Mouse (Mus musculus): ENCODE measurements at regions not wholly inside any gene's neighbourhood (a gene's known extent, or its start where the extent isn't known, plus 50 kb on each side); places are given as distances from the start of the nearest gene placed in this dataset.

DNA sequence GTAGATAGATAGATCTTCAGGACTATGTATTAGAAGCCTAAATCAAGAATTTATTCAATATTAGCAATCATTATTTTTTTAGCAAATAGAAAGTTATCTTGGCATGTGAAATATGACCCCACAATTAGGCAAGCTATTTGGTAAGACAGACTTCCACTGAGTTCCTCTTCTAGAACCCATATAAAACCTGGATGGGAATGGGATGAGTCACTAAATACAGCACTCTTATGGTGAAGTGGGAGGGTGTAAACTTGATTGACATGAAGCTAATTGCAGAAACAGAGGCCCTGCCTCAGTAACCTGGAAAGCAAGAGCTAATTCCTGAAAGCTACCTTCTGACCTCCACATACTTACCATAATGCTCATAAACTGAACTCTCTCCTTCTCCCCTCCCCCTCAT, 723.2 kb upstream of the Zeb2 start:
- no peak for DNase-seq

DNA sequence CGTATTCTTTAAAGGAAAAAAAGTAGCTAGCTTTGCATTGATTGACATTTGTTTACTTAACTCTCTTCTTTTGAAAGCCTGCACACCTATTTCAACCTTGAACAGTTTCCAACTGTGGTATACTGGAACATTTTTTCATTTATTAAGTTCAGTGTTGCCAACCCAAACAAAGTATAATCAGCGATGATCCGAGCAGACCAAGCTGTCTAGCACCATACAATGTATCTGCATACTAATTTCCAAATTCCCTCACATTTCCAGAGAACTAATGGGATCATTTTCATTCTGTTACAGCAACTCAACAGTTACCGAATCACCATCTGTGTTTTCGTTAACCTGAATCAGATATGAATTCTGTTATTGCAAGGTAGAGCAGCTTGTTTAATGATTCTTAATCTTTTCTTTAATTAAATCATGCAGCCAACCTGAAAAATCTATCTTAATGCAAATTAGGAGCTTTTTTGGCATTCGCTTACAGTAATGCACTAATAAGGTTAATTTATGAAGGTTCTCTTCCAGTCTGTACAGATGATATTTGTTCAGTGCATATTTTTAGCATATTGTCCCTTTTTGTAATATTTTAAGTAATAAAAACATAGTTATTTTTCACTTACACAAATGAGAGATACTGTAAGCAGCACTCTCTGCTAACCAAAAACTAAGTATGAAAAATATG, 719.5 kb upstream of the Zeb2 start:
- no peak for DNase-seq

DNA sequence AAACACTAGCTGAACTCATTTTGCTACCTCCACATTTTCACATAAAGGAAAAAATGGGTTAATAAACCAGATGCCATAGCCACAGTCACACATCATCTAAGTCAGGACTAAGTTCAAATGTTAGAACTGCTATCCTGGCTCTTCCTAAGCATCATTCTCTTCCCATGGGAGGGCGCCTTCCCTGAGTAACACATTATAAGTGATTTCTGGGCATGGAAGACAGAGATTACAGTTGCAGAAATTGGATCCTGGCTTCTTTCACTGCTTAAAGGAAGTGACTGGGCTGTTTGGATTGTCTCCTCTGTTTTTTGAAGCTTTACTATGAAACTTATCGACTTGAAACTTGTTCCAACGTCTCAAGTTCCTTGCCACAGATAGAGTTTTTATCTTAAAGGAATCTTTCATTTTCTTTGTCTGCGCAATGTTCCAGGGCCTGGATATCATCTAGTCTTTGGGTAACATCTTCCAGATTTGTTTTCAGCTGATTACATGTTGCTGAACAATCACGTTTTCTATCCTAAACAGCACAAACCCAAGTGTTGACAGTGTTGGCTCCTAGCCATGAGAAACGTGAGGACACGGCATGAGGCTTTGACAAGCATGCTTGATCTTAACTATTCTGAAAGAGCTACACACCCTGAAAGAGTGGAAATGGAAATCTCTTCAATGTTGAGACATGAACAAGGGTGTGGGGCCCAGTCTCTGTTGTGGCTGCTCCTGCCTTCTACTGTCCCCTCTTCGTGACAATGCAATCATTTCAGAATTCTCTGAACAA, 700.9 kb upstream of the Zeb2 start:
- no peak for DNase-seq

DNA sequence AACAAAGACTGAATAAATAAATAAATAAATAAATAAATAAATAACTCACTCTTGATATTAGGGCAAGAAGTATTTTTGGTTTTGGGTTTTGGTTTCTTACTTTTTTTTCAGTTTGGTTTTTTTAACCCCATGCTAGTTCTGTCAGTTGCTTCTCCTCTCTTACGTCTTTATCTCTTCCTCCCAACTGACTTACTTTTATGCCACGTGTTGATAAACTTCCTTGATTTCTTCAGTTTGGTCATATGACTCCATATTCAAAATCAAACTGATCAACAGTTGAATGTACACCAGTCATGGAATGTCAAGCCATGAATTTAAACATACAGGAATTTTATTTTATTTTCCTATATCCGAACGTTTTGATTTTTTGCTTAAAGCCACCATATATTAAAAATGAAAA, 697.5 kb upstream of the Zeb2 start:
- DNase-seq, result no peak

DNA sequence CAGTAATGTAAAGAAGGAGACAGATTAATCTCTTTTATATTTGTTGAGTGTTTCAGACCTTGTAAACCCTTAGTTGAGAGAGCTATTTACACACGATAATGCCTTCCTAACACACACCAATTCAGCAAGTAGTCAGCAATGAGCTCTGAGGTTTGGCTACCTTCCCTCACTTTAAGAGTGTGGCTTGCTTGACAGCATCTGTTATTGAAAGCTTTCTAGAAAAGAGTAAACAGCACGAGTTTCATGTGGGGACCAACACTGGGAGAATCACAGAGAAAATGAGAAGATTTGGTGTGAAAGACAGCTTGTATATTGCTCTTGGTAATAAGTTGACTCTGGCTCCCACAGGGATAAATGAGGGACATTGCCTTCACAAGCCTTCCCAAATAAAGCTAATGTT, 688.1 kb upstream of the Zeb2 start:
- DNase-seq, result no peak

DNA sequence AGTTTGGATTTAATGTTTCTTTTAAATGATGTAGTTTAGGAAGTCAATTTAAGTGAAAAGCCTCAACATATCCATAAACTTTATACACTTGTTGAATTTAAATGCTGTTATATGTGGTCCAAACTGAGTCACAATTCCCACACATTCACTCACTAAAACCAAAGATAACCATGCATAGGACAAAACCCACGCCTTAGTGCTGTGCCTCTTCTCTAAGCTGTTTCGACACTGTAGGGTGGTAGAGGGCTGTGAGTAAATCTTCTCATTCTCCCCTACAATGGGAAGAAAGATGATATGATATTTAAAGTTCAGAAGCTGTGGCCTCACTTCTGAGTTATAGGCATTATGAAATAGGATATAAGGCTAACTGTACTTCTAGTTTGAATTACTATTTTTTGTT, 682.9 kb upstream of the Zeb2 start:
- DNase-seq, result no peak

DNA sequence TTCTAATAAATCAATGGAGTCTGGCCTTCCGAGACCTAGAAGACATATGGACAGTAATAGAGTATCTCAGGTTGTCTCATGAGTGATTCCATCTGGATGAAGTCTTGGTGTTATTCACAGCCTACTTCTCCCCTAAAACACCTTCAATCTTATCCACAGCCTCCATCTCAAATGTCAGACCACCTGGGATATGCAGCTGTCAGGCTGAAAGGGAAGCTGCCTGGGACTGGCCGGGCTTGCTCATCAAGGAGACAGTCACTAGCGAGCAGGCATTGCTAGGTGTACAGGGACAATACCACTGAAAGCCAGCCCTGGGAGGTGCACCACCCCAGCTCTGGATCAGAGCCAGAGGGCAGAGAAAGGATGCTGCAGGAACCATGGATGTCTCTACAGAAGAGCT, 676.4 kb upstream of the Zeb2 start:
- no peak for DNase-seq

DNA sequence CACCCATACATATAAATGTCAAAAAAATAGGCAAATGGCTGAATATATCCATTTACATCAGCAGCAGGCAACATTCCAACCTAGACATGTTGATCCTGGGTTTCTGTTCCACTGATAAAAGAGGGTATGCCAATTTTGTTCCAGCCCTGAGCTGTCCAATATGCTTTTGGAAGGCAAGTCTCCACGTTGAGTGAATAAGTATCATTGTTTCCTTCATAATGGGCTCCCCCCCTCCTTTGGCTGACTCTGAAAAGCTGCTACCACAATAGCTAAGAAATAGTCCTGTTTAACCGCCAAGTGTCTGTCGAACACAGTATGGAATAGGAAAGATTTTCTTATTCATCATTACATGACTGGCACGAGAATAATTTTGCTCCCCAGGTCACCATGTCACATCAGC, 672.5 kb upstream of the Zeb2 start:
- DNase-seq, result no peak

DNA sequence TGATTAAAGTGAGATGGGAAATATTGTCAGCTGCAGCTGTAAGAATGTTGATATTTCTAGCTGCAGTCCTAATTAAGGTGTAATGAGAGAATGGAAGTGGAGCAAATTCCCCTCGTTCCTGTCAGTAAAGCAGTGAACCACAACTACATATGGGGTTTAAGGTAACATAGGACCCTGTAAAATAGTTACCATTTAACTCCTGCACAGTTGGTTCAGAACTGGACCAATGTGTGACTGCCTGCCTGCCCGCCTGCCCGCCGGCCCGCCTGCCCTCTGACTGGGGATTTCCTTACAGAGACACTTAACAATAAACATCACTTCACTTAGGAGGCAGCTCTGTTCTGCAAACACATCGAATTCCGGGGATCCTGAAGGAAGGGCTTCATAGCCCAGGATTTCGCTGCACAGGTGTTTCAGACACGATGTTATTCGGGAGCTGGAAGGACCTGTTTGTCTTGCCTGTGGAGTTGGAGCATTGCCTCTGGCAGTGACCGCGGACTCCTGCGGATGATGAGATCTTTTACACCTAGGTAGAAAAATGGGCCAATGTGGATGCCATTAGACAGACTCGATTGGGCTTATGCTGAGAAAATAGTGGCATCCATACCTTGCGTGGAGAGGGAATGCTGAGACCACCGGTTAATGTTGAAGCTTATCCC, 670.7 kb upstream of the Zeb2 start:
- peak in 1 of 2 experiments; percentile 23 for DNase-seq

DNA sequence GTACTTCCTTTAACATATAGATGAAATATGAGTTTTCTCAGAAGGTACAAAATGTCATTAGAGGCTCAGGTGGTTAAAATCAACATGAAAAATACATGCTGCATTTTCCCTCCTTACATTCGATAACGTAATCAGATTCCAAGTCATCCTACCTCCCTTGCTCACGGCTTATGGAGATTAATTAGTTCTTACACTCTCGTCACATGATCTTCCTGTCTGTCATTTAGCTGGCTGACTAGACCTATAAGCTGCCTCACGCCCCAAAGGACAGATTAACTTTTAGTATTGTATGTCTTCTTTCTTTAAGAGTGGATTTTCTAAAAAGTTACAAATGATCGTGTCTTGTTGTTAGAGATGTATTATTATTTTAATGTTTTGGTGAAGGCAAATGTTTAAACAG, 669.6 kb upstream of the Zeb2 start:
- no peak for DNase-seq

DNA sequence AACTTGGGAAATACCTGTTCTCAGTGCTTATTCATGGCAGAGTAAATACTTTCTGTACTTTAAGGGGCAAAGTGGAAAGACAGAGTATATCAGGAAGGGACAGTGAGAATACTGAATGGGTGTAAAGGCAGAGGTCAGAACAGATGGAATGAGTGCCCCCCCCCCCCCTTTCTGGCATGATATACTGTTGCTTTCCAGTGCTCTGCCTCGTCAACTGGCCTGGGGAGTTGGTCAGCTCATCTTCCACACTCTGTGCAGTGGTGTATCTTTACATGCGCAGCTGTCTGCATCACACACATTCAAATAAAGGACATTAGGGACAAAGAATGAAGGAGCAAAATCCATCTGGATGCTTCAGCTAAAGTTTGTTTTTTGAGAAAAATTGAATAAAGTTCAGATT, 668.5 kb upstream of the Zeb2 start:
- no peak for DNase-seq

DNA sequence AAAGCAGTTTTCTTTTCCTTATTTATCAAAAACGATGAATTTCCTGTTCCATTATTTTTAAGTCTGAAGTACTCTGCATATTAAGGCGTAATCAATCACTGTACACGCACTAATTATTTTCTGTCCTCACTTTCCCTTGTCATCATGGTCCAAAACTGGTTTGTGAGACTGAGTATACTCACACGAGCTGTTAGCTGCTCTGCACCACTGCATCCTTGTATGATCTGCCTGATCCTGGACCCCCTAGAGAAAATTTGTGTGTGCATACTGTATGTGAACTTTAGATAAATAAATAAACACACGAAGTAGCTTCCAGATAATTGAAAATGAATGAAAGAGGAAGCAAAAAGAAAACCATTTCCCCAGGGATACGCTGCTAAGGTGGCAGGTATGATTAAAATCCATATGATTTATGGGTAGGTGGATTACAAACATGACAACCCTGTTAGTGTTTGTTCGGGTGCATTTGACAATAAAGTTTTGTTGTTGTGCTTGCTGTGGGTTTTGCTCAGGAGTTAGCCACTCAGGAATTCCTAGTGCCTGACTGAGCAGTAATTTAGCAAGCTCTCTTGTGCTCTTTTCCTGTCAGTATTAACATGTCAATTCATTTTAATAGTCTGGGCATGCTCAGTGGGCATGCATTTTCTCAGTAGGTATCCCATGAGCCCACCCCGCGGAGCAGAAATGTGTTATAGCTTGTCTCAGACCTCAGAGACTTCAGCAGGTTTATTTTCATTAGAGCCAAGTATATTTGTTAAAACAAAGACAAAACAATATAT, 666.6 kb upstream of the Zeb2 start:
- no peak for DNase-seq

DNA sequence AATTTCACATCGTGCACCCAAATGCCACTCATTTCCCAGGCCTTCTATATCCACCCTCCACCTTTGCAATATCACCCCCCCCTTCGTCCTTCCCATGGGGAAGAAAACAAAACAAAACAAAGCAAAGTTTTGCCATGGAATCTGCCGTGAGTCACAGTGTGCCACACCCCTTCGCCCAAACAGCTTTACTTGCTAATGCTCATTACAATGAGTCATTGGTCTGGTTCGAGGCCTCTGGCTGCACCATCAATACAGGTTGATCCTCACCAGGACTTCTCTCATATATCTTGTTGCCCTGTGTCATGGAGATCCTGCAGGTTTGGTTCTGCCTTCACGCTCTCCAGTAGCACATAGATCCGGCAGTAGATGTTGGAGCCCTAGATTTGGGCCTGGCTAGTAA, 660.3 kb upstream of the Zeb2 start:
- no peak for DNase-seq

DNA sequence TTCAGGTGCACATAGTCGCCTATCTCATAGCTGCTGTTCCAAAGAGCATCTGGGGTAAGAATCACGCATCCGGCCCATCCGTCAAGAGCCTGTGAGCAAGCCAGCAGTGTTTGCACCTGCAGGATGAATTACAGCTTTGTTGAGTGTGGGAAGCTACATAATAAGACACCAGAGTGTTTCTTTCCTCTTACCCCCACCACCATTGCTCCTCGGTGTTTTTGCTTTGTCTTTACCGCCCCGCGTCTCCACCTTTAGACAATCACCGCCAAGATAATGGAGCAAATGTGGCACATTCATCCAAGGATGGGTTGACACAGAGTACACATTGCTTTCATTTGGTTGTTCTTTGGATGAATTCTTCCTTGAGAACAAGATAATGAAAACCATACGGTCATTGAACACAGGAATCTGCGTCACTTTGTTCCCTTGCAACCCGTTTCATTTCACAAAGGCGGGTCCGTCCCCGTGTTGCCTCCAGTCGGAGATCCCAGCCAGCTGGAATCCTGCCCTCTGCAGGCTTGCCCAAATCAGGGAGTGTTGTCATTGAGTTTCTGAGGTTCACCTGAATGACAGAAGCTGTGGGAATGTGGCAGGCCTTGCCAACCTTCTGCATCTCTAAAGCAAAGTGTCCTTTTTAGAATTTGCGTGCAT, 659.4 kb upstream of the Zeb2 start:
- DNase-seq, result no peak

DNA sequence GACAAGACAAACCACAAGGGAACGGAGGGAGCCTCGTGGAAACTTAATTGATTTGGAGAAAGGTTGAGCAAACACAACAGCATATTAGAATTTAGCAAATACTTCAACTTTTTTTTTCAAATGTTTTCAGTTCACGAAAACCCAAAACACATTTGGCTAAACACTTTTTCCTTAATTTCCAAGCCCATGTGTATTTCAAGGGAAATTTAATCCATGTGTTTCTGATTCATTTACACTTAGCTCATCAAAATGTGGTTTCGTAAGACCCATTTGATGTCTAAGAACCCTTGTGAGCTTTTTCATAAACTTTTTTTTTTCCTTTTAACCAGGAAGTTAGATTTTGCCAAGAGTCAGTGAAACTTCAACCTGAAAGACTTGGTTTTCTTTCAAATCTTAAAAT, 658.5 kb upstream of the Zeb2 start:
- DNase-seq, result no peak

DNA sequence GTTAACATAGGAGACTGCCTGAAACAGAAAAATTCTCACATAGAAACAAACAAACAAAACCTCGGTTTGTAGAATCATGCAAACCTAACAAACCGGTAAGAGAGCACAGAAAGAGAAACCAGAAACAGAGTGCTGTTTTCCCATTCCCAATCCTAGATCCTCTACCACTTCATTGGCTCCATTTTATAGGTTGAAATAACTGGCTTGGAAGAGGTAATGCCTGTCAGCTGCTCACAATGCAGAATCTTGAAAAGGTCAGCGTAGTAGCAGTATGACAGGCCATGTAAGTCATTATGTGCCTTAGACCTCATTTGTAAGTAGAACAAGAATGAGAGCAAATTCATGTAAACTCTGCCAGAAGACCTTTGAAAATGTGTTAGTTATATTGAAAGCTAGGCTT, 657.2 kb upstream of the Zeb2 start:
- no peak for DNase-seq

DNA sequence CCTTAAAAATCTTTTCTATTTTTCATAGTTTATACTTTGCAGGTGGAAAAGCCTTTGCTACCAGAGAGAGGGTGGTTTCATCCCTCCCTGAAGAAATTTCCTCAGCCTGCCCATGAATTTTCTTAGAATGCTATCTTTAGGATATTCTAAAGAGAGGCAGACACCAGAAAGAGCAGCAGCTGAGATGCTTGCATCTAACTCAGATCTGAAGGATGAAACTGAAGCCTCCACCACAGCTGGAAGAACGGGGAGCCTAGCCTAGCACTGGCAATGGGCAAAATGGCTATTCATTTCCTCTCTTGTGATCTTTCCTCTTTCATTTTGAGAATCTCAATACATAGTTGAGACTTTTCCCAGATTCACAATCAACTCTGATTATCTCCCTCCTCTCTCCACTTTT, 640.0 kb upstream of the Zeb2 start:
- no peak for DNase-seq

DNA sequence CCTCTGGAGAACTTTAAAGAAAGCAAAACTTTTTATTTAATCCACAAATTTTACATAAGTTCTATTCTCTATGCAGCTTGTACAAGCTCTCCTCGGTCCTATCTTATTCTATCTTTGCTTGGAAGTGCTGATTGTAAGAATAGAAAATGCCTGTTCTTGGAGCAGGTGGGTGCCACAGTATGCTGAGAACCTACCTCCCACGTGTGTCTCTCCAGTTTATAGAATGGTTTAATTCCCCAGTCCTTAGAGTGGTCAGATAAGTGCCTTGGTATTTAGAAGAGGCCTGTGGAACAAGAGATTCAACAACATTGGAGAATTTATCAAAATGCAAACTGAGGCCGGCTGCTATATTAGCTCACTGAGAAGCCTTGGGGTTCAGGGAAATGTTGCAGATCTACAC, 639.2 kb upstream of the Zeb2 start:
- no peak for DNase-seq

DNA sequence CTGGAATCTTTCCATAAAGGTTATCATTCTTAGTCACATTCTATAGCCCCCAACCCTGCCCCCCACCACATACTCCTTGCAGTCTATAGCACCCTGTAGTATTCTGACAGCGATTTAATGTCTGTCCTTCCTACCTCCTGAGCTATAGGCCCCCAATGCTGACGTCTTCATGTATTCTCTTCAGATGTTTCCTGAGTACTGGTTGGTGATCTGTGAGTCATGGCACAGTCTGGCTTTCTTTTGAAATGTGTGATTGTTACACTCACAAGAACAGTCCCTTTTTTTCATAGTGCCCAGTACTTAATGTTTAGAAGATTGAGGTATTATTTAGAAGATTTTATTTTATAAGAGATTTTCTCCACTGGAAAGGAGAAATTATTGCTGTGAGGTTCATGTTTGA, 634.6 kb upstream of the Zeb2 start:
- DNase-seq, result no peak

DNA sequence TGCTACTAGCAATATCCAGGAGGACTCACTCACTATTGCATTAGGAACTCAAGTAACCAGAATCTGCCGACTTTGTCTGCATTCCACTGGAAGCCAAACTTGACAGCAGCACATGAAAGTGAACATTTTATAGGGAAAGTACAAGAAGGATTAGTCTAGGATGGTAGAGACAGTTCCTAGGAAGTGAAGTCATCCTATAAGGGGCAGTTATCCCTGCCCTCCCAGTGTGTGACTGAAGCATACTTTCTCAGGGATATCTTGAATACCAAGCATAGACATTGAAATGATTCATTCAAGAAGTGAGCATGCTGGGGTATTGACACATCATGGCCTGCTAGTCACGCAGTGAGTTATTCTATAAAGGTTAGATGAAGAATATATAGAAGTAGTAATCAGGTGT, 632.2 kb upstream of the Zeb2 start:
- DNase-seq, result no peak

DNA sequence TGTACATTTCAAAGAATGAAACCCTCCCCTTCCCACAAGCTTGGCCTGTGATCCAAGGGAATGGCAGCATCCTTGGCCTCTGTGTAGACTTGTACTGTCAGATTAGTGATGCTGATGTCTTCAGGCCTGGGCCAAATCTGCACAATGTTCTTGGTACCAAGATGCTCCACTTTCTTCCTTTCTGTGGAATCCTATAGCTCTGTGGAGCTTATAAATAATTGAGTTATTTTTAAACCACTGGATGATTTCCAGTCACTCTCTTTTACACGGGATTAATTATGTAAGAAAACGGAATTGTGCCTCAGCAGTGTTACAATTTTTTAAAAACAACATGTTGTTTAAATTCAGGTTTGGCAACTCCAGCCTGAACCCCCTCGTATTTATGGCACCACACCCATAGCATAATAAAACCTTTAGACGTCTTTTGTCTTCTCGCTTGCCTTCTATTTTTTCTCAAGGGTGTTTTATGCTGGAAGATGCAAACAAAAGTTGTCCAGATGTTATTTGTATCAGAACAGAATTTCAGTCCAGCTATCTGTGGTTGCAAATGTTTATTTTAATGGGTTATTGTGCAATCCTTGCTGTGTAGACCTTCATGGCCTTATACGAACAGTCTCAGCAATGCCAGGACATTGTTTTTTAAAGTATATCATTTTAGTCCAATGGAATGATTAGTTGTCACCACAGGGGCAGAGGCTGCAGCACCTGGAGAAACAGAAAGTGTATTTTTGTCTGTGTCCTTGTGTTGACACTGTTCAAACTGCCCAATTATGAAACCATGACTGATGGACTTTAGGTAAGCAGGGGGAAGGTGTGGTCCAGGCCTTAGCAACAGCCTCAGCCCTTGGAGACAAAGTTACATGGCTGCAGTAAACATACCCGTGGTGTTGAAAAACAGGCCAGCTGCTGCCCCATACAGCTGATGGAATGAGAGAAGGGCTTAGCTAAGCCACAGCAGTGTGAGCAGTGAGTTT, 630.4 kb upstream of the Zeb2 start:
- peak in 1 of 2 experiments; percentile 4 for DNase-seq

DNA sequence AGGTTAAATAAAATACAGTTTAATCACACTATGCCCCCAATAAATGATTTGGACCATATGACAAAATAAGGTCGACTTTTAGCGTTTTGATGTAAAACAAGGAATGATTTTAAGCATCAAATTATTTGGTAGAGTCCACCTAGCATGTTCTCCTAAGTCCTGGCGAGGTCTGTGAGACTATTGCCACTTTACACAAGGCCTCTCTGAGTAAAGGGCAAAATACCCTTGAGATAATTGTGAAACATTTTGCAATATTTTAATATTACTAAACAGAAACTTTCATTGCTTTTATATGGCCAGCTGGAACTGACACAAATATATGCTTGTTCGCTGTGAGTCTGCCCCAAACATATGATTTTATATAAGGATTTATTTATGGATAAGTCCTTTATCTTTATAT, 629.4 kb upstream of the Zeb2 start:
- DNase-seq, result no peak
